Mouse (Mus musculus): ENCODE data around the gene Elfn1. TPM values are rescaled to one million over a fixed set of nuclear protein-coding genes. Genes with fewer than 3 reads are reported as not detected.

Gene Elfn1
- polyA plus RNA-seq, 1 experiment from 2014 or later, result 0.39 TPM

DNA sequence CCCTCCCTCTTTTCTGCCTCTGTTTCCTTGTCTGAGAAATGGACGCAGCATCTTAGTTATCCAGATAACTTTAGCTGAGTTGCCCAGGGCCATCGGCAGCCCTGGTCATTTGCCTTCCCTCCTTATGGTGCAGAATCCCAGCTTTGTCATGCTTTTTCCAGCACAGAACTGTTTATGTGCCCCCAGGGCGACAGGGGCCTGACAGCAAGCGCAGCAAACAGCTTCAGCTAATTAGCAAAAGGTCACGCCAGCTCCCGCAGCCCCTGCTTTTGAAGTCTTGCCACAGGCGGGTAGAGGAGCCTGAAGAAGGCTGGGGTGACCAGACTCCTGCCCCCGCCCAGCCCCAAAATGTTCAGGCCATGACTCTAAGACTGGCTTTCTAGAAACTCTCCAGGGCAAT lies 41.6 kb downstream of the Elfn1 start:
- no peaks in the 10 kb centered on the region for H3K9me3 ChIP-seq (ENCODE audit: control insufficient read depth, low read length)
- H3K27me3 ChIP-seq (ENCODE audit: control insufficient read depth, insufficient read depth, low read depth, low read length), result no peaks in the 10 kb centered on the region
- no peak overlapping the region for H3K4me2 ChIP-seq (ENCODE audit: low read depth, low read length)
- no peaks in the 10 kb centered on the region for H3K36me3 ChIP-seq (ENCODE audit: control insufficient read depth, insufficient read depth, low read length)
- no peak for ATAC-seq (ENCODE audit: low read depth)
- H3K27ac ChIP-seq (ENCODE audit: low read length), result no peak overlapping the region
- H3K9ac ChIP-seq (ENCODE audit: low read length), result no peak overlapping the region
- WGBS, result 58% methylated on average over 8 of the region's 8 CpGs
- no peaks in the 10 kb centered on the region for H3K4me1 ChIP-seq (replicated peaks; ENCODE audit: control insufficient read depth, insufficient read depth, low read length)
- no peak overlapping the region for H3K4me3 ChIP-seq (ENCODE audit: low read length)

DNA sequence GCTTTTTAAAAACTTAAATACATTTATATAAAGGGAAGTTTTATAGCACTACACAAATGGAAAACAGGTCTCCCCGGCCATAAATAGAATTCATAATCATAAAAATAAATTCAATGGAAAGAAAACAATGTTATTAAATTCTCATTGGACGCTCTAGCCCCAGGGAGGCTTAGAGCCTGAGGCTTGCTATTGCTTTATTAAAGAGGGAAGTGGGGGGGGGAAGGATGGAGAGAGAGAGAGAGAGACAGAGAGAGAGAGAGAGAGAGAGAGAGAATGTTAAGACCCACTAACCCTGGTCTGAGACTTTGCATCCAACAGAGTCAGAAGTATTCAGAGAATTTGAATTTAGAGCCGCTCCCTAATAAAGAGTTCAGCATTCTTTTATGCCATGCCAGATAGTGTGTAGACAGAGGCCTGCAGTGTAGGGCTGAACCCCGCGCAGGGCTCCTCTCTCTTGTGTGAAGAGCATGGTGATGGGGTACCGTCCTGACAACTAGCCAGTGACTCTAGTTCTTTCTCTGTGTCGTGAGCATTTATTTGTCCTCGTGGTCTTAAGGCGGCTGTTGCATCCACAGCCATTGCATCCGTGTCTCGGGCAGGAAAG lies 42.3 kb downstream of the Elfn1 start:
- Histone ChIP-seq H3K4me1 (replicated peaks; ENCODE audit: control insufficient read depth, insufficient read depth, low read length) (no peaks in the 10 kb centered on the region), H3K36me3 (ENCODE audit: control insufficient read depth, insufficient read depth, low read length) (no peaks in the 10 kb centered on the region), H3K4me3 (ENCODE audit: low read length) (no peak overlapping the region), H3K27me3 (ENCODE audit: control insufficient read depth, insufficient read depth, low read depth, low read length) (no peaks in the 10 kb centered on the region), H3K27ac (ENCODE audit: low read length) (no peak overlapping the region), H3K4me2 (ENCODE audit: low read depth, low read length) (no peak overlapping the region), H3K9ac (ENCODE audit: low read length) (no peak overlapping the region), H3K9me3 (ENCODE audit: control insufficient read depth, low read length) (no peaks in the 10 kb centered on the region)
- WGBS, result 63% methylated on average over 11 of the region's 11 CpGs
- ATAC-seq (ENCODE audit: low read depth), result no peak

DNA sequence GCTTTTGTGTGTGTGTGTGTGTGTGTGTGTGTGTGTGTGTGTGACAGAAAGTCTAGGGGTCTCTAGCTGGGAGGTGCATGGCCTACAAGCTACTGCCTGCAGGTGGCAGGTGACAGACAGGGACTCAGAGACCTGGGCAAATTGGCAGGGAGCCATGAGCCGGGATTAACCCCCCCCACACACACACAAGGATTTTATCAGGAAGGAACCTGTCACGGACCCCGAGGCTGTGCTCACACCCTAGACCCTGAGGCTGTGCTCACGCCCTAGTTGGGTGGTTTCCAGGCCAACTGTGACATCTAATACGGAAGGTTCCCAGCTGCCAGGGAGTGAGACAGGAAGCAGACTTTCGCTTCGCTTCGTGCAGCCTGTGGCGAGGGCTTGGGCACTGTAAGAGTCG lies 49.1 kb downstream of the Elfn1 start:
- peak; percentile 93 for ATAC-seq (ENCODE audit: low read depth)
- Histone ChIP-seq H3K36me3 (ENCODE audit: control insufficient read depth, insufficient read depth, low read length) (no peaks in the 10 kb centered on the region), H3K9me3 (ENCODE audit: control insufficient read depth, low read length) (no peaks in the 10 kb centered on the region), H3K9ac (ENCODE audit: low read length) (no peak overlapping the region), H3K4me1 (replicated peaks; ENCODE audit: control insufficient read depth, insufficient read depth, low read length) (peaks cover 11% of the 10 kb centered on the region), H3K4me3 (ENCODE audit: low read length) (no peak overlapping the region), H3K27me3 (ENCODE audit: control insufficient read depth, insufficient read depth, low read depth, low read length) (no peaks in the 10 kb centered on the region; the same call in 1 of the 2 replicates), H3K4me2 (ENCODE audit: low read depth, low read length) (peak overlapping the region; percentile 15), H3K27ac (ENCODE audit: low read length) (no peak overlapping the region)
- WGBS, result 10% methylated on average over 10 of the region's 10 CpGs

DNA sequence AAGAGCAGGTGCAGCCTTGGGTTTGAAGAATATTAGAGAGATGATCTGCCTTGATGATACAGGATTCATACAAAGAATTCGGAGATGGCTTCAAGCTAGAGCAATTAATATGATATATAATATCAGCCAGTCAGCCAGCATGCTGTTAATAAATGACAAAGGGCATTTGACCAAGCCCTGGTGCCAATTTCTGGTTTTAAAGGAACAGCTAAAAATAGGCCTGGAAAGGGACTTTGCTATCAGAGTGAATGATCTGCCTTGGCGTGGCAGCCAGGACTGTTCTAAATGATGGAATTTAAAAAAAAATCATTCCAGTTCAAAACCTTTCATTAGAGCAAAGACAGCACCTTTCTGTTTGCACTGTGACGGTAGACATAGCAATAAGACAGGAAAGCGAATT lies 52.0 kb downstream of the Elfn1 start:
- Histone ChIP-seq H3K27me3 (ENCODE audit: control insufficient read depth, insufficient read depth, low read depth, low read length) (no peaks in the 10 kb centered on the region; the same call in 1 of the 2 replicates), H3K27ac (ENCODE audit: low read length) (no peak overlapping the region), H3K9ac (ENCODE audit: low read length) (no peak overlapping the region), H3K4me2 (ENCODE audit: low read depth, low read length) (no peak overlapping the region), H3K36me3 (ENCODE audit: control insufficient read depth, insufficient read depth, low read length) (no peaks in the 10 kb centered on the region), H3K4me3 (ENCODE audit: low read length) (no peak overlapping the region), H3K4me1 (replicated peaks; ENCODE audit: control insufficient read depth, insufficient read depth, low read length) (peaks cover 11% of the 10 kb centered on the region), H3K9me3 (ENCODE audit: control insufficient read depth, low read length) (no peaks in the 10 kb centered on the region)
- 77% methylated on average over 4 of the region's 4 CpGs for WGBS
- no peak for ATAC-seq (ENCODE audit: low read depth)

DNA sequence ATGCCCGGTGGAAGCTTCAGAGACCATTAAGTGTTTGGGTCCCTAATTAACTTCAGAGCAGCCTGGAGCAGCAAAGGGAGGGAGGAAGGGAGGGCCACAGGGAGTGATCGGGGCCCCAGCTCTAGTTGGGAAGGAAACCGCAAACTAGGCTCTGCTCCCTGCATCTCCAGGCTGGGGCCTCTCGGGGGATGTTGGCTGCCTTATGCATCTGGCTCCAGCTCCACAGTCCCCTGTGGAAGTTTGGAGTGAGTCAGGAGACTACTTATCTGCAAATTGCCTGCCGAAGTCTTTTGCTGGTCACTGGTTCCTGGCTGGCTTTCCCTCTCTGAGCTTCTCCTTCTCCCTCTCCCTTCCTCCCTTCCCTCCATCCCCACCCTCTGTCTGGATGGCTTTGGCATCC lies 56.6 kb downstream of the Elfn1 start:
- no peaks in the 10 kb centered on the region for H3K36me3 ChIP-seq (ENCODE audit: control insufficient read depth, insufficient read depth, low read length)
- no peaks in the 10 kb centered on the region for H3K9me3 ChIP-seq (ENCODE audit: control insufficient read depth, low read length)
- H3K4me2 ChIP-seq (ENCODE audit: low read depth, low read length), result no peak overlapping the region
- no peak overlapping the region for H3K27ac ChIP-seq (ENCODE audit: low read length)
- H3K9ac ChIP-seq (ENCODE audit: low read length), result no peak overlapping the region
- no peak overlapping the region for H3K4me3 ChIP-seq (ENCODE audit: low read length)
- WGBS, result 40% methylated on average over 5 of the region's 5 CpGs
- H3K4me1 ChIP-seq (replicated peaks; ENCODE audit: control insufficient read depth, insufficient read depth, low read length), result no peaks in the 10 kb centered on the region
- no peak for ATAC-seq (ENCODE audit: low read depth)
- H3K27me3 ChIP-seq (ENCODE audit: control insufficient read depth, insufficient read depth, low read depth, low read length), result no peaks in the 10 kb centered on the region; the same call in 1 of the 2 replicates

DNA sequence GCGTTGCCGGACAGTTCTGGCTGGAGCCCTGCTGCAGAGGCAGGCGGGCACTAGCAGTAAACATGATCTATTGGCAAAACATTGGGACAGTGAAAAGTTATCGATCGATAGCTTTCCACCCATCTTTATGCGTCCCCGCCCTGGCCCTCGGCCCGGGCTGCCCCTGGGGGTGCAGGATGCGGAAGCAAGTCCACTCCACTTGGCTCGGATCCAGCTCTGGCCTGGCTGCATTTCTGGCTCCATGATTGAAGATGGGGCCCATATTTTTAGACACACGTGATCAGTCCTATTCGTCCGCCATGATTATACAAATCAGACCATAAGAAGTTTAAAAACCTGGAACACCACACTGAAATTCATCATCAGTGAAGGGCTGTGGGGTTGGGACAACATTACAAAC lies 57.9 kb downstream of the Elfn1 start:
- WGBS, result 67% methylated on average over 14 of the region's 14 CpGs
- H3K4me3 ChIP-seq (ENCODE audit: low read length), result no peak overlapping the region
- no peaks in the 10 kb centered on the region for H3K36me3 ChIP-seq (ENCODE audit: control insufficient read depth, insufficient read depth, low read length)
- H3K9me3 ChIP-seq (ENCODE audit: control insufficient read depth, low read length), result no peaks in the 10 kb centered on the region
- ATAC-seq (ENCODE audit: low read depth), result no peak
- no peak overlapping the region for H3K4me2 ChIP-seq (ENCODE audit: low read depth, low read length)
- H3K9ac ChIP-seq (ENCODE audit: low read length), result no peak overlapping the region
- no peak overlapping the region for H3K27ac ChIP-seq (ENCODE audit: low read length)
- H3K27me3 ChIP-seq (ENCODE audit: control insufficient read depth, insufficient read depth, low read depth, low read length), result no peaks in the 10 kb centered on the region; the same call in 1 of the 2 replicates
- peaks cover 6% of the 10 kb centered on the region for H3K4me1 ChIP-seq (replicated peaks; ENCODE audit: control insufficient read depth, insufficient read depth, low read length)

DNA sequence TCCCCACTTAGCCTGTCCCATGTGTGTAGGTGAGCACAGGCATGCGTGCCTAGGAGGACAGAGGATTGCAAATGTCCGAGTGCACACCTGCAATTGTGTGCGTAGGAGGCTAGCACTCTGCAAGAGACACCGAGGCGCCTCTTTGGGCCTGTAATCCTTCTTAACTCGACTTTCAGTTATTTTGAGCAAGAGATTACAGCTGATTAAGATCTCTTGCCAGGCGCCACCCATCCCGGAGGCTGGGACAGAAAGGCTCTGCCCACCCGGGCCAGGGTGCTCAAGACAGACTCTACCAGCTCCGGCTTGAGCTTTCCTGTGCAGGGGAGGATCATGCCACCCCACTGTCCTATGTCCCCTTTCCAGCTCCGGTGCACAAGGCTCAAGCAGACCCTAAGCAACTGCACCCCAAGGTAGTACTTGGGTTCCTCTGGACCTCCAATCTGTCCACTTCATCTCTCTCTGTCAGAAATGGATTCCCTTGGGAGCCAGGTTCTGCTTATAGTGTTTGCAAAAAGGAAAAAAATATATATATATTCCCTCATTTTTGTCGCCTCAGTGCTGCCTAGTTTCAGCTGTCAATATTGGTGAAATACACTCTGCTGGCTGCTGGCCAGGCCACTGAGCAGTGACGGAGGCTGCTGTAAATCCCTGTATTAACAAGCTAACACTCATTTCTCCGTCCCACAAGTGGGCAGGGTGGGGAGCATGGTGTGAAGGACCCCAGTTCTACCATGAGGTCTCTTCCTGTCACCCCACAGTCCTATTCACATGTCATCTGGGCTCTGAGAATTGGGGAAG lies 61.6 kb downstream of the Elfn1 start:
- no peak overlapping the region for H3K27ac ChIP-seq (ENCODE audit: low read length)
- no peak overlapping the region for H3K4me3 ChIP-seq (ENCODE audit: low read length)
- no peak for ATAC-seq (ENCODE audit: low read depth)
- H3K4me1 ChIP-seq (replicated peaks; ENCODE audit: control insufficient read depth, insufficient read depth, low read length), result peaks cover 6% of the 10 kb centered on the region
- H3K9me3 ChIP-seq (ENCODE audit: control insufficient read depth, low read length), result no peaks in the 10 kb centered on the region
- H3K9ac ChIP-seq (ENCODE audit: low read length), result no peak overlapping the region
- H3K36me3 ChIP-seq (ENCODE audit: control insufficient read depth, insufficient read depth, low read length), result no peaks in the 10 kb centered on the region
- no peak overlapping the region for H3K4me2 ChIP-seq (ENCODE audit: low read depth, low read length)
- 64% methylated on average over 14 of the region's 14 CpGs for WGBS
- H3K27me3 ChIP-seq (ENCODE audit: control insufficient read depth, insufficient read depth, low read depth, low read length), result peaks cover 10% of the 10 kb centered on the region

DNA sequence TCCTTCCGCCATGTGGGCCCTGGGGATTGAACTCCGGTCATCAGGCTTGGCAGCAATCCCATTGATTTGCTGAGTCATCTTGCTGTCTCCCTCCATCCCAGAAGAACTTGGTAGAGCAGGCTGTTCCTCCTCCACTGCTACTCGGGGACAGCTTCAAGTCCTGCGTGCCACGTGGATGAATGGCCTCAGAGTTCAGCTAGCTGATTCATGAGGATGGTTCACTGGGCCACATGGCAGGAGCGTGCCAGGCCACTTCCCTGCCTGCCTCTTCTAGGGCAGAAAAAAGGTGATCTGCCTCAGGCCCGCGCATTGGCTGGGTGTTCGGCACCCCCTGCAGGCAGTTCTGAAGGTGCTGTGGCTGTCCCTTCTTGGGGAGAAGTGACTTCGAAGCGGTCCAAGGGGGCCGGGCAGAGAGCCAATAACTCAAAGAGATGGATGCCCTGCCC lies 62.5 kb downstream of the Elfn1 start:
- Histone ChIP-seq H3K9me3 (ENCODE audit: control insufficient read depth, low read length) (no peaks in the 10 kb centered on the region), H3K4me2 (ENCODE audit: low read depth, low read length) (no peak overlapping the region), H3K27me3 (ENCODE audit: control insufficient read depth, insufficient read depth, low read depth, low read length) (peaks cover 10% of the 10 kb centered on the region), H3K27ac (ENCODE audit: low read length) (no peak overlapping the region), H3K9ac (ENCODE audit: low read length) (no peak overlapping the region), H3K4me3 (ENCODE audit: low read length) (no peak overlapping the region), H3K36me3 (ENCODE audit: control insufficient read depth, insufficient read depth, low read length) (no peaks in the 10 kb centered on the region), H3K4me1 (replicated peaks; ENCODE audit: control insufficient read depth, insufficient read depth, low read length) (peaks cover 6% of the 10 kb centered on the region)
- 33% methylated on average over 12 of the region's 12 CpGs for WGBS
- ATAC-seq (ENCODE audit: low read depth), result peak; percentile 45; the same call in 1 of the 2 replicates

DNA sequence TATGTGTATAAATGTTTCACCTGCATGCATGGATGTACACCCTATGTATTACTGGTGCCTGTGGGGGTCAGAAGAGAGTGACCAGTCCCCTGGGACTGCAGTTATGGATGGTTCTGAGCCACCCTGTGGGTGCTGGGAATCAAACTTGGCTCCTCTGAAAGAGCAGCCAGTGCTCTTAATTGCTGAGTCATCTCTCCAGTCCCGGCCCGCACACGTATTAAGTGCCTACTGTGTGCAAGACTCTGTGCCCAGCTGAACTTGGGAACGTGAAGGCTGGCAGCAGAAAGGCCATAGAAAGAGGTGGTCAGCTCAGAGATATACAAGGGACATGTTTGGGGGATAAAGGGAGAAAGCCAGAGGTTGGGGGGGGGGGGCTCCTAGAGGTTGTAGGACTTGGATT lies 68.8 kb downstream of the Elfn1 start:
- no peak overlapping the region for H3K9ac ChIP-seq (ENCODE audit: low read length)
- no peak overlapping the region for H3K4me3 ChIP-seq (ENCODE audit: low read length)
- WGBS, result 62% methylated on average over 4 of the region's 4 CpGs
- ATAC-seq (ENCODE audit: low read depth), result no peak
- H3K27me3 ChIP-seq (ENCODE audit: control insufficient read depth, insufficient read depth, low read depth, low read length), result peaks cover 10% of the 10 kb centered on the region
- no peak overlapping the region for H3K27ac ChIP-seq (ENCODE audit: low read length)
- no peaks in the 10 kb centered on the region for H3K4me1 ChIP-seq (replicated peaks; ENCODE audit: control insufficient read depth, insufficient read depth, low read length)
- no peaks in the 10 kb centered on the region for H3K9me3 ChIP-seq (ENCODE audit: control insufficient read depth, low read length)
- H3K36me3 ChIP-seq (ENCODE audit: control insufficient read depth, insufficient read depth, low read length), result no peaks in the 10 kb centered on the region
- no peak overlapping the region for H3K4me2 ChIP-seq (ENCODE audit: low read depth, low read length)
